8 mouse cellular contexts compared by ENCODE assay signal in the genomic region with DNA sequence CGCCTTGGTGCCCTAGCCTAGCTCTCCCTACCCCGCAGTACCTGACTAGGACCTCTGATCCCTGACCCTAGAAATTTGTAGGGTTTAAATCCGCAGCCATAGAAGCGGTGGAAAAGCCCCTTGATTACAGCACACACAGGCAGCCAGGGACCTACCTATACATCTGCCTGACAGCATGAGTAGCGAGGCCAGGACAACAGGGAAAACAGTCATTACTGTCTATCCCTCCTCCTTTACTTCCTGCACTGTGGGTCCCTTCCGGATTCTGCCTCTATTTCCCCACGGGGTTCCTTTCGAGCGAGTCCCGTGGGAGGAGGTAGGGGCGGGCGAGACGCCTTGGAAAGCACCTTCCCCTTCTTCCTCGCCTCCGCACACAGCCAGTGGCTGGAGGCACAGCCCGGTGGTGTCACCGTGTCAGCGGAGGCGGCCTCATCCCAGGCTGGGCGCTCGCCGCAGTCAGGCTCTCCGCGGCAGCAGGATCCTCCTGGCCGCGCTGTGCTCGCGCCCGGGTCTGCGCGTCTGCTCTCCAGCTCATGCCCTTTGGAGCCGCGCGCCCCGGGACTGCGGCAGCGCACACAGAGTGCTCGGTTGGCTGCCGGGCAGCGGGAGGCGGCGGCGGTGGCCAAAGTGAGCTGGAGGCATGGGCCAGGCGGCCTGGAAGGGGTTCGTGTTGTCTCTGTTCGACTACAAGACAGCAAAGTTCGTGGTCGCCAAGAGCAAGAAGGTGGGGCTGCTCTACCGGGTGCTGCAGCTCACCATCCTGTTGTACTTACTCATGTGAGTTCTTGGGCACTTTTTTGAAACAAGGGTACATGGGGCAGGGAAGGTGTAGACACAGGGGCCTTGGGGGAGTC. TPM values are rescaled to one million over a fixed set of nuclear protein-coding genes. Genes with fewer than 3 reads are reported as not detected.
DNase-seq lines count a peak whose midpoint lies in the region; ATAC-seq and TF ChIP-seq lines count a peak whose summit lies in the region.

Gene P2rx5, plus strand, starts transcription at position 465 of the 854 bp plus-strand sequence.

- peak within 1 kb of the TSS; percentile 34; the same call in 1 of the 2 replicates for H3K4me3 ChIP-seq in cortical plate, adult 2 months (ENCODE audit: insufficient read depth, low read length)
- H3K4me3 ChIP-seq in heart, embryonic 11.5 days (ENCODE audit: low read depth, low read length): peak within 1 kb of the TSS; percentile 49
- H3K4me3 ChIP-seq in lung, postnatal 0 days (ENCODE audit: low read depth, low read length): peak within 1 kb of the TSS; percentile 39
- H3K4me3 ChIP-seq in stomach, embryonic 14.5 days (ENCODE audit: low read depth, low read length): peak within 1 kb of the TSS; percentile 37

- H3K9ac ChIP-seq in heart, embryonic 11.5 days (ENCODE audit: low read depth, low read length): peak within 1 kb of the TSS; percentile 69
- H3K9ac ChIP-seq in lung, postnatal 0 days (replicated peaks; ENCODE audit: low read depth): no peak within 1 kb of the TSS; the same call in 1 of the 2 replicates
- H3K9ac ChIP-seq in stomach, embryonic 14.5 days (replicated peaks; ENCODE audit: low read depth, low read length): 0 out of 2 replicates have a peak within 1 kb of the TSS, but pooled peaks have one; percentile 19

- H3K27ac ChIP-seq in cortical plate, adult 2 months (ENCODE audit: insufficient read depth, low read length): no peak within 1 kb of the TSS
- H3K27ac ChIP-seq in heart, embryonic 11.5 days (ENCODE audit: low read depth, low read length): no peak within 1 kb of the TSS
- H3K27ac ChIP-seq in lung, postnatal 0 days (ENCODE audit: low read length): no peak within 1 kb of the TSS
- no peak within 1 kb of the TSS for H3K27ac ChIP-seq in stomach, embryonic 14.5 days (ENCODE audit: low read length)

- 0 out of 2 replicates have a peak, but pooled peaks have one; percentile 63 for ATAC-seq in heart, embryonic 11.5 days (replicated peaks; ENCODE audit: insufficient number of reproducible peaks, low FRiP score, low TSS enrichment)
- ATAC-seq in lung, postnatal 0 days: peak; percentile 78
- peak; percentile 24; the same call in 1 of the 2 replicates for ATAC-seq in stomach, embryonic 14.5 days (ENCODE audit: insufficient number of reproducible peaks, insufficient read depth, low FRiP score, low read depth)

- 2% methylated on average over 49 of the region's 49 CpGs for WGBS in heart, embryonic 11.5 days (ENCODE audit: insufficient replicate concordance)
- 3% methylated on average over 49 of the region's 49 CpGs for WGBS in lung, postnatal 0 days
- 3% methylated on average over 43 of the region's 49 CpGs for WGBS in stomach, embryonic 14.5 days

- peak within 1 kb of the TSS; percentile 73 for H3K4me2 ChIP-seq in heart, embryonic 11.5 days
- peak within 1 kb of the TSS; percentile 74 for H3K4me2 ChIP-seq in lung, postnatal 0 days (replicated peaks; ENCODE audit: low read depth, low read length)
- peak within 1 kb of the TSS; percentile 84 for H3K4me2 ChIP-seq in stomach, embryonic 14.5 days (replicated peaks; ENCODE audit: low read depth, low read length)

- no peaks in the 10 kb centered on the region for H3K9me3 ChIP-seq in heart, embryonic 11.5 days (replicated peaks; ENCODE audit: control insufficient read depth, low read length)
- no peaks in the 10 kb centered on the region for H3K9me3 ChIP-seq in lung, postnatal 0 days (ENCODE audit: low read length)
- H3K9me3 ChIP-seq in stomach, embryonic 14.5 days (ENCODE audit: control insufficient read depth, low read depth, low read length): no peaks in the 10 kb centered on the region

- H3K36me3 ChIP-seq in heart, embryonic 11.5 days (ENCODE audit: control insufficient read depth, insufficient read depth, low read length): no peaks in the 10 kb centered on the region
- H3K36me3 ChIP-seq in lung, postnatal 0 days (ENCODE audit: insufficient read depth, low read length): no peaks in the 10 kb centered on the region
- no peaks in the 10 kb centered on the region for H3K36me3 ChIP-seq in stomach, embryonic 14.5 days (ENCODE audit: control insufficient read depth, insufficient read depth, low read length)

- TF ChIP-seq EP300 in lung, postnatal 0 days (IDR thresholded peaks at IDR 0.05): no peak

- no peak for TF ChIP-seq CTCF in cortical plate, adult 2 months (IDR thresholded peaks at IDR 0.05; ENCODE audit: extremely low read depth, insufficient read depth, low read length)
- TF ChIP-seq CTCF in lung, postnatal 0 days (IDR thresholded peaks at IDR 0.05): no peak

- no peaks in the 10 kb centered on the region for H3K4me1 ChIP-seq in cortical plate, adult 2 months (ENCODE audit: control insufficient read depth, insufficient read depth, low read length)
- H3K4me1 ChIP-seq in heart, embryonic 11.5 days (ENCODE audit: control insufficient read depth, insufficient read depth, low read length): peaks cover 5% of the 10 kb centered on the region; the same call in 1 of the 2 replicates
- H3K4me1 ChIP-seq in lung, postnatal 0 days (ENCODE audit: insufficient read depth, low read depth, low read length): no peaks in the 10 kb centered on the region
- H3K4me1 ChIP-seq in stomach, embryonic 14.5 days (ENCODE audit: control insufficient read depth, insufficient read depth, low read length): no peaks in the 10 kb centered on the region

- peaks cover 33% of the 10 kb centered on the region for H3K27me3 ChIP-seq in heart, embryonic 11.5 days (ENCODE audit: control insufficient read depth, insufficient read depth, low read length)
- H3K27me3 ChIP-seq in lung, postnatal 0 days (replicated peaks; ENCODE audit: insufficient read depth, low read length): no peaks in the 10 kb centered on the region
- H3K27me3 ChIP-seq in stomach, embryonic 14.5 days (ENCODE audit: control insufficient read depth, insufficient read depth, low read length): 0 out of 2 replicates have a peak, but pooled peaks cover 8% of the 10 kb centered on the region

- DNase-seq in right cerebral cortex, postnatal 4 days: peak; percentile 16
- no peak for DNase-seq in right cerebral cortex, postnatal 10 days (ENCODE audit: low spot score in 2 of 2)
- peak; percentile 54 to 64 for DNase-seq in kidney, adult 8-10 months
- DNase-seq in lung, postnatal 0 days (ENCODE audit: low spot score): peak; percentile 51
- DNase-seq in spleen, adult 18-20 months: no peak

- no peak for TF ChIP-seq POLR2A in cortical plate, adult 2 months (IDR thresholded peaks at IDR 0.05; ENCODE audit: extremely low read depth, insufficient read depth, low read length)

RNA-seq across cellular contexts. Expression of gene P2rx5, which starts in this region (rescaled TPM):
- 0.35 and 0.68 TPM in 2 replicates for polyA plus RNA-seq in cortical plate, adult 2 months (2012; rRNA removed)
- 0.65 and 0.97 TPM in 2 replicates for polyA plus RNA-seq in heart, embryonic 11.5 days (2014; fragmentation: Nextera tagmentation; extraction: Ambion mirVana)
- 1.4 and 2.2 TPM in 2 replicates for polyA plus RNA-seq in lung, postnatal 0 days (2015; fragmentation: Nextera tagmentation; extraction: Ambion mirVana)
- polyA plus RNA-seq in stomach, embryonic 14.5 days (2014; fragmentation: Nextera tagmentation; extraction: Ambion mirVana): 0.17 and 0.20 TPM in 2 replicates

Comparison
In these comparisons a context has a peak if more than half of its experiments do, and no peak if none do; other contexts are left out.
1. DNase-seq: peak in right cerebral cortex, postnatal 4 days (single experiment), kidney, adult 8-10 months (2 of 2) and lung, postnatal 0 days (single experiment); none in right cerebral cortex, postnatal 10 days (0 of 2) and spleen, adult 18-20 months (0 of 2).
2. Peak in ATAC-seq, H3K4me3 ChIP-seq, H3K9ac ChIP-seq and H3K4me2 ChIP-seq in heart, embryonic 11.5 days; RNA of the gene not detected or under 1 TPM.
3. Peak in ATAC-seq, H3K4me3 ChIP-seq, H3K9ac ChIP-seq and H3K4me2 ChIP-seq in stomach, embryonic 14.5 days; RNA of the gene not detected or under 1 TPM.
4. ATAC-seq: peak in every context shown above with its lines; median percentile 78 in lung, postnatal 0 days; 63 in heart, embryonic 11.5 days; 24 in stomach, embryonic 14.5 days.
5. Peak in every context shown above with its lines, with median percentiles within 50 percentile points of each other: H3K4me3 ChIP-seq and H3K4me2 ChIP-seq.